Mouse (Mus musculus) C2C12 (cell line): ENCODE data around the gene Proz.

ENCODE experiments used
- CTCF ChIP-seq: IDR thresholded peaks from one replicate; pipeline ENCODE4 v1.5.1; 2011; ENCODE audit not compliant: control insufficient read depth, insufficient read depth, insufficient read length
- USF1 ChIP-seq: IDR thresholded peaks from one replicate; pipeline ENCODE4 v1.6.1; 2011; ENCODE audit warnings: low read depth, mild to moderate bottlenecking, control low read depth, moderate library complexity

GRCm38 (mm10) chr8:13122887-13123421 lies 62.2 kb downstream of the Proz start:
- TF ChIP-seq CTCF: no peak
- no peak for TF ChIP-seq USF1
